In genomic region chr11:54998284-54998683, GRCm38 (mm10) we compare ENCODE assay signal across 8 mouse cellular contexts. TPM values are rescaled to one million over a fixed set of nuclear protein-coding genes. Genes with fewer than 3 reads are reported as not detected.
A peak's percentile ranks its signal among the peaks of the same experiment; 100 is the strongest.
DNase-seq lines count a peak whose midpoint lies in the region; ATAC-seq lines count a peak whose summit lies in the region.

No protein-coding gene starts in this region.

- peak; percentile 80 for ATAC-seq in forebrain, embryonic 14.5 days
- peak; percentile 66 for ATAC-seq in lung, embryonic 16.5 days (ENCODE audit: low read depth)

- H3K4me1 ChIP-seq in forebrain, embryonic 14.5 days (ENCODE audit: control insufficient read depth, insufficient read depth, low read length): no peaks in the 10 kb centered on the region
- no peaks in the 10 kb centered on the region for H3K4me1 ChIP-seq in lung, embryonic 16.5 days (replicated peaks; ENCODE audit: control insufficient read depth, insufficient read depth, low read length)

- peaks cover 5% of the 10 kb centered on the region; the same call in 1 of the 2 replicates for H3K36me3 ChIP-seq in forebrain, embryonic 14.5 days (ENCODE audit: control insufficient read depth, insufficient read depth, low read length)
- H3K36me3 ChIP-seq in lung, embryonic 16.5 days (ENCODE audit: control insufficient read depth, insufficient read depth, low read length): peaks cover 62% of the 10 kb centered on the region

- no peak overlapping the region for H3K9ac ChIP-seq in forebrain, embryonic 14.5 days (ENCODE audit: low read length)
- no peak overlapping the region for H3K9ac ChIP-seq in lung, embryonic 16.5 days (ENCODE audit: low read length)

- DNase-seq in ES-CJ7 (ENCODE audit: low read depth, low spot score): peak; percentile 91
- DNase-seq in c-Kit-positive CD71-positive TER-119-negative erythroid progenitor cells, embryonic 14.5 days (ENCODE audit: low read depth): peak; percentile 30
- peak; percentile 80 for DNase-seq in forebrain, embryonic 14.5 days (ENCODE audit: low spot score)
- DNase-seq in heart, postnatal 36 days: peak; percentile 65 to 66
- DNase-seq in layer of hippocampus, adult 11-12 months (ENCODE audit: low spot score): peak; percentile 64
- peak; percentile 43 for DNase-seq in ovary, postnatal 14 days (ENCODE audit: low spot score)
- DNase-seq in thymus, postnatal 14 days: peak; percentile 75

- H3K27ac ChIP-seq in forebrain, embryonic 14.5 days (ENCODE audit: low read depth, low read length): no peak overlapping the region
- no peak overlapping the region for H3K27ac ChIP-seq in lung, embryonic 16.5 days (ENCODE audit: low read length)

- no peak overlapping the region for H3K4me2 ChIP-seq in forebrain, embryonic 14.5 days (ENCODE audit: low read length)
- no peak overlapping the region for H3K4me2 ChIP-seq in lung, embryonic 16.5 days (ENCODE audit: low read depth, low read length)

- H3K9me3 ChIP-seq in forebrain, embryonic 14.5 days (replicated peaks; ENCODE audit: control insufficient read depth, low read length): no peaks in the 10 kb centered on the region
- peaks cover 8% of the 10 kb centered on the region for H3K9me3 ChIP-seq in lung, embryonic 16.5 days (ENCODE audit: control insufficient read depth, low read length)

- no peak overlapping the region for H3K4me3 ChIP-seq in forebrain, embryonic 14.5 days (ENCODE audit: low read depth, low read length)
- no peak overlapping the region for H3K4me3 ChIP-seq in lung, embryonic 16.5 days (ENCODE audit: low read length)

- intact Hi-C loops in heart, postnatal 36 days (cut with DNase I): loop anchor here (1.0 to 5.0 kb wide), 3 partner anchors 41 to 159 kb away; no protein-coding TSS in a partner anchor

- no peaks in the 10 kb centered on the region for H3K27me3 ChIP-seq in forebrain, embryonic 14.5 days (replicated peaks; ENCODE audit: control insufficient read depth, insufficient read depth, low read length)
- no peaks in the 10 kb centered on the region for H3K27me3 ChIP-seq in lung, embryonic 16.5 days (ENCODE audit: control insufficient read depth, insufficient read depth, low read depth, low read length)

- WGBS in forebrain, embryonic 14.5 days: 2% methylated on average over 12 of the region's 12 CpGs
- 6% methylated on average over 12 of the region's 12 CpGs for WGBS in lung, embryonic 16.5 days

RNA-seq across cellular contexts. Expression of gene Anxa6, which starts 35.0 kb away (rescaled TPM):
- polyA plus RNA-seq in forebrain, embryonic 14.5 days (2014; fragmentation: Nextera tagmentation; extraction: Ambion mirVana): 41.6 and 48.5 TPM in 2 replicates
- total RNA-seq in heart, postnatal 36 days (2021): 100 to 1,000 TPM; 234 to 241 TPM
- 406 and 415 TPM in 2 replicates for polyA plus RNA-seq in lung, embryonic 16.5 days (2015; fragmentation: Nextera tagmentation; extraction: Ambion mirVana)

RNA-seq across cellular contexts. Expression of gene Tnip1, which starts 35.6 kb away (rescaled TPM):
- polyA plus RNA-seq in forebrain, embryonic 14.5 days (2014; fragmentation: Nextera tagmentation; extraction: Ambion mirVana): 8.1 and 9.6 TPM in 2 replicates
- 10 to 100 TPM; 29.2 to 29.4 TPM for total RNA-seq in heart, postnatal 36 days (2021)
- 18.7 and 19.2 TPM in 2 replicates for polyA plus RNA-seq in lung, embryonic 16.5 days (2015; fragmentation: Nextera tagmentation; extraction: Ambion mirVana)

Comparison
In these comparisons a context has a peak if more than half of its experiments do, and no peak if none do; other contexts are left out.
1. DNase-seq: peak in every context shown above with its lines; median percentile 91 in ES-CJ7; 80 in forebrain, embryonic 14.5 days; 75 in thymus, postnatal 14 days; 66 in heart, postnatal 36 days; 64 in layer of hippocampus, adult 11-12 months; 43 in ovary, postnatal 14 days; 30 in c-Kit-positive CD71-positive TER-119-negative erythroid progenitor cells, embryonic 14.5 days.